Mouse (Mus musculus) gastrocnemius, postnatal 25 days (tissue): Measurements from ENCODE around the gene Reln. TPM values are rescaled to one million over a fixed set of nuclear protein-coding genes. Genes with fewer than 3 reads are reported as not detected.

Experiments used
- DNase-seq: peaks from one replicate; pipeline ENCODE4 v3.0.0; 2022
- total RNA-seq, 2 experiments: library from RNA; stranded (reverse); gene quantifications; 1 replicate in 1 of 2; 2 replicates in 1 of 2; pipeline ENCODE4 v1.2.3; 2021

Gene Reln
- total RNA-seq, 2 experiments from 2014 or later = 2.0 to 3.6 TPM

- no peak for DNase-seq
Measured at GRCm38 (mm10) chr5:21846616-21847290, 497.7 kb downstream of the Reln start.

- no peak for DNase-seq
Measured at GRCm38 (mm10) chr5:21844676-21845075, 499.8 kb downstream of the Reln start.

Other genes with a start within 250 kb of the Reln start
- gene Orc5, start 205.7 kb upstream of the Reln start, total RNA-seq = 1 to 10 TPM; 6.2 to 6.5 TPM